Mouse (Mus musculus) embryonic facial prominence, embryonic 14.5 days (tissue): ENCODE measurements around the gene Gm17949. TPM values are rescaled to one million over a fixed set of nuclear protein-coding genes. Genes with fewer than 3 reads are reported as not detected.
A peak's percentile ranks its signal among the peaks of the same experiment; 100 is the strongest.

Source experiments
- ATAC-seq: fragments of 200-750 bp; cut with Nextera tagmentation; 2 replicates; pipeline ENCODE4 v1.8.0; 2017; ENCODE audit warnings: low read depth, moderate number of reproducible peaks, moderate TSS enrichment
- DNase-seq: peaks from one replicate; pipeline ENCODE4 v3.0.0-alpha.2; 2015; ENCODE audit warnings: low spot score
- H3K27ac ChIP-seq: fragments of 300-500 bp; sonication (generic); replicated peaks from 2 replicates; pipeline ENCODE4 v1.5.1; 2014; ENCODE audit warnings: low read depth, mild to moderate bottlenecking, low read length, moderate library complexity
- H3K27me3 ChIP-seq: fragments of 300-500 bp; sonication (generic); replicated peaks from 2 replicates; pipeline ENCODE4 v1.6.1; 2014; ENCODE audit warnings: low read length; ENCODE audit not compliant: control insufficient read depth, insufficient read depth
- H3K36me3 ChIP-seq: fragments of 300-500 bp; sonication (generic); 2 replicates; pipeline ENCODE4 v1.6.1; 2014; ENCODE audit warnings: low read length, mixed read lengths; ENCODE audit not compliant: control insufficient read depth, insufficient read depth
- H3K4me1 ChIP-seq: fragments of 300-500 bp; sonication (generic); 2 replicates; pipeline ENCODE4 v1.6.1; 2014; ENCODE audit warnings: antibody characterized with exemption, low read length; ENCODE audit not compliant: control insufficient read depth, insufficient read depth
- H3K4me2 ChIP-seq: fragments of 300-500 bp; sonication (generic); 2 replicates; pipeline ENCODE4 v1.6.1; 2014; ENCODE audit warnings: low read depth, mild to moderate bottlenecking, low read length, moderate library complexity, mixed read lengths
- H3K4me3 ChIP-seq: fragments of 300-500 bp; sonication (generic); 2 replicates; pipeline ENCODE4 v1.5.1; 2014; ENCODE audit warnings: low read depth, mild to moderate bottlenecking, low read length
- H3K9ac ChIP-seq: fragments of 300-500 bp; sonication (generic); 2 replicates; pipeline ENCODE4 v1.6.1; 2014; ENCODE audit warnings: low read depth, mild to moderate bottlenecking, low read length, moderate library complexity, mixed read lengths
- H3K9me3 ChIP-seq: fragments of 300-500 bp; sonication (generic); 2 replicates; pipeline ENCODE4 v1.6.1; 2016; ENCODE audit warnings: low read length; ENCODE audit not compliant: control insufficient read depth
- WGBS: fragments of 180-500 bp; shearing (Covaris S2); extraction: QIAGEN DNeasy Blood & Tissue Kit; methylation state at CpG from one replicate; pipeline ENCODE4 v1.1.7; 2014; 5-methylcytosine and 5-hydroxymethylcytosine counted together
- polyA plus RNA-seq: library from polyadenylated mRNA; unstranded; fragments of >200 nt; fragmentation: Nextera tagmentation; extraction: Ambion mirVana; gene quantifications from 2 replicates; pipeline ENCODE4 v1.2.1, GENCODE M21; 2014

Gene Gm17949
- polyA plus RNA-seq, 1 experiment from 2014 or later, result 0.19 TPM

DNA sequence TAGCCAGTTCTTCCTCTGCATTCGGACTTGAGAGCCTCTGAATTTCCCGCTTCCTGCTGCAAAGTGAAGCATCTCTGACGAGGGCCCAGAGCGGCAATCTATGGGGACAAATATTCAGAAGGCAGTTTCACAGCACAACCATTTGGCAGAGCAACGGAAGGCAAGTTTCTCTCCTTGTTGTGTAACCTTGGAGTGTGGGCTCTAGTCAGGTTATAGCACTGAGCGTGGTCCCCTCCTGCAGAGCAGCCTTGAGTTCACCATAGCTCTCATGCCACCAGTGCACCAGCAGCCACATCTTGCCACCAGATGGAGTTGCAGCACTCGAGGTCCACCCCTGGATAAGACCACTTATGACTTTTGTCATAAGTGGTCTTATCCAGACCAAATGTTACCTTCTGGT lies 22.8 kb upstream of the Gm17949 start:
- WGBS, result 80% methylated on average over 7 of the region's 7 CpGs
- DNase-seq, result no peak
- no peaks in the 10 kb centered on the region for H3K9me3 ChIP-seq
- H3K27ac ChIP-seq, result no peak overlapping the region
- peaks cover 6% of the 10 kb centered on the region; the same call in 1 of the 2 replicates for H3K4me1 ChIP-seq
- H3K27me3 ChIP-seq, result no peaks in the 10 kb centered on the region
- H3K4me3 ChIP-seq, result no peak overlapping the region
- H3K9ac ChIP-seq, result no peak overlapping the region
- no peak overlapping the region for H3K4me2 ChIP-seq
- no peak for ATAC-seq
- peaks cover 14% of the 10 kb centered on the region for H3K36me3 ChIP-seq

DNA sequence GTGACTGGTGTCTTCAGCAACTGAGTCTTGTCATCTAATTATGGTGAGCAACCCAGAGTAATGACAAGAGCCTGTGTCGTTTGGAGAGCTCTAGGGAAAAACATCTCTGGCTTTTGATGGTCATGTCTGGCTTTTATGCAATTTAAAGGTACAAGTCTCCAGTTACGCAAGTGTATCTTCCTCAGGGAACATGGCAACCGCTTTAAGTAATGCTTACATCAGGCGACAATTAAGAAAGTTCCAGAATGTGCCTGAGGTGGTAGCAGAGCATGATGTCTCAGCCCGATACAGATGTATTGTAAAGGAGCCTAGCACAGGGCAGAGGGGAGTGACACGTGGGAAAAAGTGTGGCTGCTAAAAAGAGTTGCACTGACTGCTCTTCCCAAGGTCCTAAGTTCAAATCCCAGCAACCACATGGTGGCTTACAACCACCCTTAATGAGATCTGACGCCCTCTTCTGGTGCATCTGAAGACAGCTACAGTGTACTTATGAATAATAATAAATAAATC lies 22.3 kb upstream of the Gm17949 start:
- Histone ChIP-seq H3K9ac (no peak overlapping the region), H3K27me3 (no peaks in the 10 kb centered on the region), H3K27ac (no peak overlapping the region), H3K4me2 (peak overlapping the region; percentile 74), H3K36me3 (peaks cover 19% of the 10 kb centered on the region), H3K4me3 (peak overlapping the region; percentile 90), H3K9me3 (no peaks in the 10 kb centered on the region), H3K4me1 (peaks cover 6% of the 10 kb centered on the region; the same call in 1 of the 2 replicates)
- no peak for DNase-seq
- no peak for ATAC-seq
- WGBS, result 64% methylated on average over 7 of the region's 7 CpGs

DNA sequence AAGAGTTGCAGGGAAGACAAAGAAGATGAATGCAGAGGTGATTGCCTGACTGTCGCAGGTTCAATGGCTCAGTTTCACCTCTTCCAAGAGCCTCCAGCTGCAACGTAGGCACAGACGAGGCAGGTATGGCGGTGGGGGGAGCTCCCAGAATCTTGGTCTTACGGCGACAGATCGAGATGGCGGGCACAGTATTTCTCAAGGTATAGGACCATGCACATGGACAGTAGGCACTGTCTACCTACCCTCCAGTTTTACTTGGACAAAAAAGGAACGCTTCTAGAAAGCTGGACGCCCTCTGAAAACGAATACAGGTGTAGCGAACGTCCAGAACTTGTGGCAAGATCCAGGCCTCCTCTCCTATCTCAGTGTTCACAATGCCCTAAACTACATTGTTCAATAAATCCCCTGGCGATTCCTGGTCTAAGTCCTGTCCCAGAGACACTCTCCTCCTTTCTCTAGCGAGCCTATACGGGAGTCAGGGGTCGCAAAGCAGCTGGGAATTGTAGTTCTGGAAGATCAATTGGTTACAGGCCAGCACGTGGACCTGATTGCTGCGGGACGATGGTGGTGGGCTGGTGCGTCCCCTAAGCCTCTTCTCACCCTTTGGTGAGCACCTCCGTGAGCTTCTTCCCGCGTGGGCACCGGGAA lies 21.7 kb upstream of the Gm17949 start:
- 3% methylated on average over 25 of the region's 25 CpGs for WGBS
- H3K4me3 ChIP-seq, result peak overlapping the region; percentile 90
- peak; percentile 96 for DNase-seq
- H3K4me1 ChIP-seq, result peaks cover 6% of the 10 kb centered on the region; the same call in 1 of the 2 replicates
- peak overlapping the region; percentile 83 for H3K9ac ChIP-seq
- H3K9me3 ChIP-seq, result no peaks in the 10 kb centered on the region
- peak overlapping the region; percentile 62 for H3K27ac ChIP-seq
- H3K36me3 ChIP-seq, result peaks cover 26% of the 10 kb centered on the region
- H3K27me3 ChIP-seq, result no peaks in the 10 kb centered on the region
- peak; percentile 93 for ATAC-seq
- peak overlapping the region; percentile 74 for H3K4me2 ChIP-seq

DNA sequence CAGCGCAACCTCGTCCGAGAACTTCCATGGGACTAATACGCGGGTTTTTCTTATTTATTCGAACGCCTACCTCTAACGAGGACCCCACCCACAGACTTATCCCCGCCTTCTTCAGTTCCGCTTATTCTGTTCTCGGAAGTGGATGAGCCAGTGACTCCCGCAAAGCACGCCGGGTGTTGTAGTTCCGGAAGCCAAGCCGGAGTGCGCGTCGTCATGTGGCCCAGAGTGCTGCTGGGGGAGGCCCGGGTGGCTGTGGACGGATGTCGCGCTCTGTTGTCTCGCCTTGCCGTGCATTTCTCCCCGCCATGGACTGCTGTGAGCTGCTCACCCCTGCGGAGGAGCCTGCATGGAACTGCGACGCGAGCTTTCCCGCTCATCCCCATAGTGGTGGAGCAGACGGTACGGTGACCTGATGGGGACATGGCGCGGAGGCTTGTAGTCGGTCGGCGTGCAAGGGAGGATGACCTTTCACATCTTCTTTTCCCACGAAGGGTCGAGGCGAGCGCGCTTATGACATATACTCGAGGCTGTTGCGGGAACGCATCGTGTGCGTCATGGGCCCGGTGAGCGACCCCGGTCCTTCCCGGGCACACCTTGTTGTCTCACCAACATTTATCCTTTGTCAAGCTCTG lies 21.0 kb upstream of the Gm17949 start, which contains the start of gene Clpp:
TSS of gene Clpp (plus strand) at position 191 of the 632 bp plus-strand sequence.
- WGBS, result under 1% methylated on average over 52 of the region's 52 CpGs
- peaks cover 32% of the 10 kb centered on the region for H3K36me3 ChIP-seq
- peak within 1 kb of the TSS; percentile 62 for H3K27ac ChIP-seq
- H3K4me3 ChIP-seq, result peak within 1 kb of the TSS; percentile 90
- DNase-seq (peak; percentile 98), ATAC-seq (peak; percentile 97)
- no peaks in the 10 kb centered on the region for H3K27me3 ChIP-seq
- no peaks in the 10 kb centered on the region for H3K9me3 ChIP-seq
- peaks cover 6% of the 10 kb centered on the region; the same call in 1 of the 2 replicates for H3K4me1 ChIP-seq
- H3K9ac ChIP-seq, result peak within 1 kb of the TSS; percentile 83
- peak within 1 kb of the TSS; percentile 74 for H3K4me2 ChIP-seq

DNA sequence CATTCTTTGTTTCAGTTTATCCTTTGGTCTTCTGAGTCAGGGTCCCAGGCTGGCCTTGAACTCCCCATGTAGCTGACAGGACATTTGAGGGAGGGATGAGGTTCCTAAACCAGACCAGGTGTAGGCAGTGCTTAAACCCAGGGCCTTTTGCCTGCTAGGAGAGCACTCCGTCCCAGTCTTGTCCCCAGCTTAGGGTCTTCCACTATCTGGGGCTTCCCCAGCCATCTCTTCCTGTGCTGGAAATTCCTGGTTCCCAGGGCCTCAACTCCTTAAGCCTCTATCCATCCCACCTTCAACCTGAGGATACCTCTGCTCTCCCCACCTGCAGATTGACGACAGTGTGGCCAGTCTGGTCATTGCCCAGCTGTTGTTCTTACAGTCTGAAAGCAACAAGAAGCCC lies 20.3 kb upstream of the Gm17949 start:
- ATAC-seq (no peak), DNase-seq (no peak)
- Histone ChIP-seq H3K27ac (no peak overlapping the region), H3K9me3 (no peaks in the 10 kb centered on the region), H3K36me3 (peaks cover 39% of the 10 kb centered on the region), H3K9ac (peak overlapping the region; percentile 83), H3K4me2 (peak overlapping the region; percentile 74), H3K27me3 (no peaks in the 10 kb centered on the region), H3K4me3 (peak overlapping the region; percentile 90), H3K4me1 (peaks cover 6% of the 10 kb centered on the region; the same call in 1 of the 2 replicates)
- WGBS, result 82% methylated on average over 2 of the region's 2 CpGs

DNA sequence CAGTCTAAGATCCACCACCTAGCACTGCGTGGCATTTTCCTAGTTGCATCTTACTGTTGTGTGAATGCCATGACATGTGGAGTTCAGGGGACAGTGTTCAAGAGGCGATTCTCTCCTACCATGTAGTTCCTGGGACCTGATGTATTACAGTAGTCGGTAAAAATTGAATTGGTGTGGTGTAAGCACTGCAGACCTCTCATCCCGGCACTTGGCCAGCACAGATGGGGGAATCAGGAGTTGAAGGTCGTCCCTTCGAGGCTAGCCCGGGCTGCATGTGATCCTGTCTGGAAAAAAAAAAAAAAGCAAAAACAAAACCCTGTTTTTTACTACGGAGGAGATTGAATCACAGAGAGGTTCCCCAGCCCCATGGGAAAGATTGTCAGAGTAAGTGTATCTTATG lies 16.2 kb upstream of the Gm17949 start:
- Histone ChIP-seq H3K27ac (no peak overlapping the region), H3K4me3 (no peak overlapping the region), H3K27me3 (no peaks in the 10 kb centered on the region), H3K4me1 (peaks cover 11% of the 10 kb centered on the region; the same call in 1 of the 2 replicates), H3K9me3 (no peaks in the 10 kb centered on the region), H3K9ac (no peak overlapping the region), H3K36me3 (peaks cover 54% of the 10 kb centered on the region), H3K4me2 (no peak overlapping the region)
- WGBS, result 92% methylated on average over 8 of the region's 8 CpGs
- no peak for ATAC-seq
- DNase-seq, result no peak

DNA sequence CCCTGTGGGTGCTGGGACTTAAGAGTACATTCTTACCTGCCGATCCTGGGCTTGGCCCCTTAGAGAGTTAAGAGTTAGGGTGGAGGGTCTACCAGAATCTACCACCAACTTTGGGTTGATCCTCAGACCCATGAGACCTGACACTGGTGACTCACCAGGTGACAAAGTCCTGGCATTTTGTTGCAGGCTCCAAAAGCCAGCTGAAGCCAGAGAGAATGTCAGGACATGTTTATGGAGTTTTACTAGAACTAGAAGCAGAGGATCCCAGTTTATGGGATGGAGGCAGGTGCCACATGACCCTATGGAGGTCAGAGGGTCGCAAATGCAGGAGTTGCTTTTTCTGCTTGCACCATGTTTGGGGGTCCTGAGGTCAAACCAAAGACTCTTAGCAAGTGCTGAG lies 14.8 kb upstream of the Gm17949 start:
- Histone ChIP-seq H3K9ac (0 out of 2 replicates have a peak overlapping the region, but pooled peaks have one; percentile 59), H3K9me3 (no peaks in the 10 kb centered on the region), H3K27me3 (no peaks in the 10 kb centered on the region), H3K36me3 (peaks cover 54% of the 10 kb centered on the region), H3K27ac (no peak overlapping the region), H3K4me3 (peak overlapping the region; percentile 66), H3K4me2 (peak overlapping the region; percentile 82), H3K4me1 (peaks cover 5% of the 10 kb centered on the region; the same call in 1 of the 2 replicates)
- ATAC-seq (no peak), DNase-seq (no peak)
- WGBS, result 70% methylated on average over 2 of the region's 2 CpGs

DNA sequence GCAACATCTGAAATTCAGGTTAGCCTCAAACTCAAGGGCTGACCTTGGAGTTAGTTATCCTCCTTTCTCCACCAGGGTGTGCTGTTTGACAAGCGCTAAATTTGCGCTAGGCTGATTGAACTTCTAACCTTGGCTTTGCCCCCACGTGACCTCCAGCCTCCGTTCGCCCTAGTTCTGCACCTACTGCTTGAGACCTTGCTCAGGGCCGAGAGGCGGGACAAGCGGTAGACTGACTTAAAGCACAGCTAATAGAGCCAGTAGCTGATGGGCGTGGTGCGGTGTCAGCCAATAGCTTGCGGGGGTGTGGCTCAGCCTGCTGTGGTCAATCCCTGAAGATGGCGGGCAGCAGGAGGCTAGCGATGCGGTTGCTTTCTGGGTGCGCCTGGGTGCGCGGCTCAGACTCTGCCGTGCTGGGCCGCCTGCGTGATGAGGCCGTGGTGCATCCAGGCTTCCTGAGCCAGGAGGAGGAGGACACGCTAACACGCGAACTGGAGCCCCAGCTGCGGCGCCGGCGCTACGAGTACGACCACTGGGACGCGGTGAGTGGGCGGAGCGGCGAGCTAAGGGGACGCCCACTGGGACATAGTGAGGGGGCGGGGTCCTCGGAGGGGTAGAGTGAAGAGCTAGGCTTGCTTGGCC lies 14.1 kb upstream of the Gm17949 start, which contains the start of gene Alkbh7:
TSS of gene Alkbh7 (plus strand) at position 311 of the 639 bp plus-strand sequence.
- Histone ChIP-seq H3K27ac (peak within 1 kb of the TSS; percentile 42), H3K9ac (peak within 1 kb of the TSS; percentile 59), H3K4me1 (peaks cover 5% of the 10 kb centered on the region; the same call in 1 of the 2 replicates), H3K4me2 (peak within 1 kb of the TSS; percentile 82), H3K36me3 (peaks cover 53% of the 10 kb centered on the region), H3K4me3 (peak within 1 kb of the TSS; percentile 66), H3K27me3 (no peaks in the 10 kb centered on the region), H3K9me3 (no peaks in the 10 kb centered on the region)
- WGBS, result 1% methylated on average over 38 of the region's 38 CpGs
- ATAC-seq (peak; percentile 99), DNase-seq (peak; percentile 99)
